Mouse (Mus musculus) right cerebral cortex, postnatal 10 days (tissue): ENCODE data around the gene Rims1.

ENCODE experiments used
- DNase-seq, 2 experiments: peaks; one replicate each; pipeline ENCODE4 v3.0.0; 2021; ENCODE audit warnings: low spot score in 2 of 2

The Rims1 gene

DNA sequence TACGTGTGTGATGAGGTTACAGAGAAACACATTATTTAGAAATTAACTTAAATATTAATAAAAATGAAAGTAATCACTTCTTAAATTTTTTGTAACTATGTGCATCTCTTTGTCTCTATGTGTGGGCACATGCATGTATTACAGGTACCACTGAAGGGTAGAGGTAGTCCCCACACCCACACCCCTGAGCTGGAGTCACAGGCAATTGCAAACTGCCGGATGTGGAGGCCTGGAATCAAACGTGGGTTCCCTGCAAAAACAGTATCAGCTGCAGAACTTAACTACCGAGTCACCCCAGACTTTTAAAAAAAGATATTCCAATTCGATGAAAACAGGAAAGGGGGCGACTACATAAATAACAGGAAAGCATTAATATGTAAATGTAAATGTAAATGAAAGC is 428.7 kb downstream of the Rims1 start:
- no peak for DNase-seq

DNA sequence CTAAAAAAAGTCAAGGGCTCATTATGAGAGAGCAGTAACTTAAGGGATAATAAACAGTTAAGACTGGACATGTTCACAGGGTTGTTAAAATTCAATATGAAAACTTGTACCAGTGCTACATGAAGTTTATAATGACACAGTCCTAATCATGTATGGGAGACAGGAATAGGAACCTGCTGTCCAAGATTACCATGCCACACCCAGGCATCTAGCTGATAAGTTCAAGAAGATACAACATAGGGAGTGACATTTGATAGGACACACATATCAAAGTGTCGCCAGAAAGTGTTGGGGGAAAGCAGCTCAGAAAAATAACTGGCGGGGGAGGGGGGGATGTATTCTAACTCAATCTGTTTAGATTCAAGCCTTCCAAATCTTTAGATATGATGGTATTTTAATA is 449.6 kb downstream of the Rims1 start:
- no peak for DNase-seq

DNA sequence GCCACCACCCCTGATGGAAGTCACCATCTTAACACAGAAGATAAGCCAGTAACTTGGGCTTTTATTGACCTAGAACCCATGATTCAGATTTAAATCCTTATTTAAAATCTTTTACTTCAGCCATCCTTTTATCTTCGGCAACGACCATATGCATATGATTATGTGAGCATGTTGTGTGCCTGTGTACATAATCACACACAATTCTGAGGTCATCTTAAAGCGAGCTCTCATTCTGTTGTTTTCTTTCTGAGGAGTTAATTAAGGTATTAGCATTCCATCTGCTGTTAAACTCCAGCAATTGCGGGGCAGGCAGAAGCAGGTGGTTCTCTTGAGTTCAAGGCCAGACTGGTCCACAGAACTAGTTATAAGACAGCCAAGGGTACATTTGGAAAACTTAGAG is 452.1 kb downstream of the Rims1 start:
- DNase-seq = no peak

DNA sequence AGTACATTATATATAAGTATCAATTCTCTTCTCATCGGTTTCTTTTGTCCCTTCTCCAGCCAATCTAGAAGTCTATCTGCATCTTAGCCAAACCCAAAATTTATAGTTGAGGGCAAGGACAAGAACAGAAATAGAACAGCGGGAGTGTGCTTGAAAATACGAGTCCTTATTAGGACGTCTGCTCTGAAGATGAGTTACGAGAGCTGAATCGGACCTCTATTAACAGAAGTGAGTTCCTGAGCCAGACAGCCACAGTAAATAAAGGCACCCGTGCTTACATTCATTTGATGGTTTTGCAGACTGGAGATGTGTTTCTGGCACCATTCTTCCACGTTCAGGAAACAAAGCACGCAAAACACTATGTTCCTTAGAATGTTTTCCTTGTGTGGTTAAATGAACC is 466.9 kb downstream of the Rims1 start:
- no peak for DNase-seq

DNA sequence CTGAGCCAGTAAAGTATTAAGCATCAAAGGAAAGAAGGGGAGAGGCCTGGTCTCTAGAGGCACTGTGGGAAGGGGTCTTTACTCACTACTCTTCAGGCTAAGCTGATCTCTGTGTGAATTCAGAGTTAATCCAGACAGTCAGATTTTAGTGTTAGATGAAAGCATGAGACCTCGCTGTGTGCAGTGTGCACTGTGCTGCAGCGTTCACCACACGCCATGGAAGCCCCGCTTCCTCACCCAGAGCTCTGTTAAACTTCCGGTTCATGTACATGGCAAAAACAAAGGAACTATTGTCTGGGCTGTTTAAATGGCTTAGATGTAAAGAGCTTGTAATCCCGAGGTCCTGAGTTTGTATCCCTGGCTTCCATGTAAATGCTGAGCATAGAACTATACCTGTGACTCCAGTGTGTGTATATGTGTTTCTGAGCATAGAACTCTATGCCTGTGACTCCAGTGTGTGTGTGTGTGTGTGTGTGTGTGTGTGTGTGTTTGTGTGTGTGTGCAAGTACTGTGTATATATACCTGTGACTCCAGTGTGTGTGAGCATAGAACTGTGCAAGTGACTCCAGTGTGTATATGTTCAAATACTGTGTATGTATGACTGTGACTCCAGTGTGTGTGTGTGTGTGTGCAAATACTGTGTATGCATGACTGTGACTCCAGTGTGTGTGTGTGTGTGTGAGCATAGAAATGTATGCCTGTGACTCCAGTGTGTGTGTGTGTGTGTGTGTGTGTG is 484.7 kb downstream of the Rims1 start:
- no peak for DNase-seq

DNA sequence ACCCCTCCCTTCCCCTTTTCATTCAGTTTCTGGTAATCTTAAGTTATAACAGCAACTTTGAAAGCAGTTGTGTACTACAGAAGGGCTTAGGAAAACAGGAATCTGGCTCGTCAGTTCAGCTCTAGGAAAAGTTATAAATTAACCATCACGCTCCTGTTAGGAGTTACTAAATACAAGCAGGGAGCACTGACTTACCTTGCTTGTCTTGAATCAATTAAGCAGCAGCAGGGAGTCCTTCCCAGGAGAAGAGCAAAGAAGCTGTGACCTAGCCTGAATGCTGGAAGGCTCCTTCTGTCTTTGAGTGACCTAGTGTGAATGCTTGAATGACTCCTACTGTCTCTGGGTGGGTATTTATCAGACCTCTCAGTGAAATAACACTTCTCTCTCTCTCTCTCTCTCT is 490.3 kb downstream of the Rims1 start:
- no peak for DNase-seq

DNA sequence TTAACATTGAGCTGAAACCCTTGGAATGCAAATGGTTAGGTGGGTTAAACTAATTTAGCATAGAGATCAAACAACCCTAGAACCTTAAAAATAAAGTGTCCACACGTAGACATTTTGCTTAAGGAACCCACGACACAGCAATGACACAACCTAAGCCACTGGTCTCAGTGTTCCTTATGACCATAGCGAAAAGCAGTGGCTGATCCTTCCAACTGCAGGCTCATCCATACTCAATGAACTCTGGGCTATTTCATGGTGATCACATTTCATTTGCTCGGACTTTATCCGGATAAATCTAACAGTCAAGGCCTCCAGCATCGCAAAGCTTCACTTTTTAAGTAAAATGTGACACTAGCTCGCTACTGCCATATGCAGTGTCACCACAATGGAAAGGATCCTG is 494.3 kb downstream of the Rims1 start:
- no peak for DNase-seq

DNA sequence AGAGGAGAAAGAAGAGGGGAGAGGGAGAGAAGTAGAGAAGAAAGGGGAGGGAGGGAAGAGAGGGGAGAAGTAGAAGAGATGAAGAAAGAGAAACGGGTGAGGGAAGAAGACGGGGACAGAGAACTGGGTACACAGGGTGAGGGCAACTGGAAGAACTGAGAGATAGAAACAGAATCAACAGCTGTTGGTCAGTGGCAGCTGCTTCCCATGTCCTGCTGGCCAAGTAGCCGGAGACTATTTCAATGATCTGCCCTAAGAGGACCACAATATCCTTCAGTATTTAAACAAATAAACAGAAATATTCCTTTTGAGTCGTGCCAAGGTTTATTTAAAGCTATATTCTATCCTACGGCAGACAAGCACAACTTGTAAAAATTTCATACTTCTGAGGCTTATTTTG is 499.3 kb downstream of the Rims1 start:
- DNase-seq = no peak

DNA sequence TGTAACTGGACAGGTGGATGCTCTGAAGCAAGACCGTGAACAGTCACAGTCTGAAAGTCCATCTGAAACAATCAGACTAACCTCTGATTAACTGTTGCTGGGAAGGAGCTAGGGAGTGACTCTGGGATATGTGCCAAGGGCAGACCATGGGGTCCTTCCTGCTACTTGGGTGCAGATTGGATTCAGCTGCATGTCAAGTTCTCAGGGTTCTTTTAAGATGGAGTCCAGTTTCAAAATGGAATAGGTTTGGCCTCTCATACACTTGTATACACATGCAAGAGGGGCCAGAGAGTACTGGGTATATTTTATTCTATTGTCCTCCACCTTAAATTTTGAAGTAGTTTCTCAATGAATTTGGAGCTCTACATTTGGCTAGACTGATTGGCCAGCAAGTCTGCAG is 499.9 kb downstream of the Rims1 start:
- DNase-seq = no peak

DNA sequence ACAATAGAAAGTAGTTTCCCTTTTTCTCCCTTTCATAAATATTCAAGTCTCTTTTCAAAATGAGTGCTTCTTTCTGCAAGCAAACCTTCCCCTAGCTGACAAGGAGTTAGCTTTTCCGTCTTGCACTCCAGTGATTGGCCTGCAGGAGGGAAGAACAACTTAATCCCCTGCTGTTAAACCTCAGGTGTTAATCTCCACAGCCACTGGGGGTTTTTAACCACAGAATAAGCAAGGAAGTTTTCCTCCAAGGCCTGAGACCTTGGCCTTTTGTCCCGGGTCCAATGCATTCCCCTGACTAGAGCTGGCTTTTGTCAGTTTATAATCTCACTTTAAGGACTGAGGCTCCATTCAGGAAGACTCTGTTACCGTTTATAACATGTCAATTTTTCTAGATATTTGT is 511.8 kb downstream of the Rims1 start:
- no peak for DNase-seq

DNA sequence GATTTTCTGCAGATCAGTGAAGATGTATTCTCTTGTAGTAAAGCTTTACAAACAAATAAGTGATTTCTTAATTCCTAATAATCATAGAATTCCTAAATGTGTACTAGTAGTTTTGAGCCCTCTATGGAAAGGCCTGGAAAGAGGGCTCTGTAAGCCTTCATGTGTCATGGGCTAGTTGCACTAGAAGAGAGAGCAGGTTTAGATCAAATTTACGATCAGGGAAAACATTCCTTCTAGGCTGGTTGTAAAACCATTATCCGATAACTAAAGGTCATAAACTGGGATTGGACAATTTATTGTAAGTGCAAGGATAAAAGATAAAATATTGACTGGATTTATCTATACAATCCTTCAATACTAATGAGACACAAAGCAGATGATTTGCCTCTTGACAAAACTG is 512.5 kb downstream of the Rims1 start:
- no peak for DNase-seq

DNA sequence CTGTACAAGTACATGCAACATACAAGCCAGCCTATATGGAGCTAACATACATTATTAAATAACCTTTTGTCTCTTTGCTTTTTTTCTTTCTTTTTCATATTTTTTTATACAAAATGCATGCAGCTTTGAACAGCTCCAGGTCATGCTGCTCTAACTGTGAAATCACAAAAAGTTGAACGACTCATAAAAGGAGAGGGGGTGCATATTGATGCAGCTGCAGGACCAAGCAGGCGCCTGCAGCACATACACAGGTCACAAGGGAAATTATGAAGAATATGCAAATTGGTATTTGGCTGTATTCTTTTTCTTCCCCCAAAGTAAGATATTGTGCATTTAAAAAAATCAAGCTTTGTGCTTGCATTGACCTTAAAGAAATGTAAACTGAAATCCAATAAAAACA is 519.0 kb downstream of the Rims1 start:
- no peak for DNase-seq

DNA sequence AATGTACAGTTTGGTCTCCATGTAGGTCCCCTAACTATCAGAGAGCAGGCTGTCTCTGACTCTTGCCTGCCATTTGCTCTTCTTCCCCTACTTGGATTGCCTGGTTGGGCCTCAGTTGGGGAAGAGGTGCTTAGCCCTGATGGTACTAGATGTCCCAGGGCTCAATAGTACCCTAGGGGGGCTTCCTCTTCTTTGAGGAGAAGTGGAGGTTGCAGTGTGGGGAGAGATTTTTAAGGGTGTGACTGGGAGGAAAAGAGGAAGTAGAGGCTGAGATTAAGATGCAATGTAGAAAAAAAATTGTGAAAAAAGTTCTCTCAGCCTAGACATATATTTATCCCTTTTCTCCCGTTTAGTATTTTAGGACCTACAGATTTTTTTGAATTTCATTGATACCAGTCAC is 525.8 kb downstream of the Rims1 start:
- DNase-seq = no peak

DNA sequence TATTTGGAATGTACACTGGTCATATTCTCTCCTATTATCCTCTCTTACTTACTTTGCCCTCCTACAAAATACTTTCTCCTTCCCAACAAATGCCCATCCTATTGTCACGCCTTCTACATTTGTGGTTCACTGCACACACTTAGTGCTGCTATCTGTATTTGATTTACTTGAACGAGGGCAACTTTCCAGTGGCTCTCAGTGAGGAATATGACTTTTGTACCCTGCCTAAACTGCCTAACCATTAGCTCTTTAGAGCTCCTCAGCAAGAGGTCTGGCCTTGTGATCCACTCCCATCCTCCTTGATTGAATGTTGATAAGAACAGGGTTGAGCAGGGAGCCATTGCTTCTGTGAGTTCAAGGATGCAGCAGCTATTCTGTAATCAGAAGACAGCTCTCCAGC is 531.7 kb downstream of the Rims1 start:
- DNase-seq = no peak

DNA sequence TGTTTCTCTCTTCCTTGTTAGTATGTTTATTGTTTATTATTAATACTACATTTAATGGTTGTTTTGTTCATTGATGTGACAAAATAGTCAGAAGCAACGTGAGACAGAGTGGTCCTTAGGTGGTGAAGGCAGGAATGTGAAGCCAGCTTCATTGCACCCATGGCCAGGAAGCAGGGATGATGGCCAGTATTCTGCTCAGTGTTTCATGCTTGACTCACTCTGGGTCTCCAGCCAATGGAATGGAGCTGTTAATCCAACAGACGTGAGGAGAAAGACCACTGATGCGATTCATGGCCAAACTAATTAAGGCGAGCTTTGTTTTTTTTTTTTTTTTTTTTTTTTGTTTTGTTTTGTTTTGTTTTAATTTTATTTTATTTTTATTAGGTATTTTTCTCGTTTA is 535.7 kb downstream of the Rims1 start:
- no peak for DNase-seq

DNA sequence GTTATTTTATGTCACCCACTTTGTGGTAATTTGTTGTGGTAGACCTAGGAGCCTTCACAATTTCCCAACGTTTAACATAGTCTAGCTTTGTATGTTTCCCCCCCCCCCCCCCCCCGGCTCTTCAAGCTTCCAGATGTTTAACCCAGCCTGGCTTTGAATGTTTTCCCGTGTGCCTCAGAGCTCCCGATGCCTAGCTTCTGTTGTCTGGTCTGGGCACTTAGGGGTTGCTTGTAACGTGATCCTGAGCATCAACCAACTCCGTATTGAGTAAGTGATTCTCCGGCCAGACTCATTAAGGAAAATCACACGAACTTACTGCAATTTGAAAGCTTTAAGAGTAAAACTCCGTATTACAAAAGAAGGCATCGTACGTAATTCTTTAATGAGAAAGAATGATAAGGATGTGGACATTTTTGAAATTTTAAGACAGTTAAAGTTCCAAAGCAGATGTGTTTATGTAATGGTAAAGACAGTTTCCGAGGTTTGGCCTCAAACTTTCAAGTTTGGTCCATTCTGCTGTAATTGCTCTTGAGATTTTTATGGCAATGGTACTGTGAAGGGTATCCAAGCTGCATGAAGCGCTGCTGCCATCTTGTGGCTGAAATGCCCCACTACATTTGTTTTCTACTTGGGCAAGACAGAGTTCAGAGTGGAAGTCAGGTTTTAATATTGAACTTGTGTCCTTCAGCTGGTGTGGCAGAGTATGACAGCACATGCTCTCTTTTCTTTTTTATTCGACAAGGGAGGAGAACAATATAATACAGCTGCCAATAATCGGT is 537.0 kb downstream of the Rims1 start:
- peak; percentile 85 to 89 for DNase-seq

DNA sequence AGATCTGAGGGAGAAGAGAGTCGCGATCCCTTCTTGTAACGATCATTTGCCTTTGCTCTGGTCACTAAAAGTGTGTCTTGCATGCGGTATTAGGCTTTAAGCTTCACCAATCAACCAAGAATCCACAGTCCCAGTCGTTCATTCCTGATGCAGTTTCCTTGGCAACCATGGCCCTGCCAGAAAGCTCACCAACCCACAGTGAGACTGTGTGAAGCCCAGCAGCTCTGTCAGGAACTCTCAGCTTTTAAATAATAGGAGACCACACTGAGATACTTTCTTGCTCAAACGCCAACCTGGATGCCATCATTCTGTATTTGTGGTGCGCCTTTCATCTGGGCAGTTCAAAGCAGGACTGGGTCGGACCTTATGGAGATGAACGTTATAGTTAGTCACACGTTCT is 539.3 kb downstream of the Rims1 start:
- peak; percentile 72 for DNase-seq

DNA sequence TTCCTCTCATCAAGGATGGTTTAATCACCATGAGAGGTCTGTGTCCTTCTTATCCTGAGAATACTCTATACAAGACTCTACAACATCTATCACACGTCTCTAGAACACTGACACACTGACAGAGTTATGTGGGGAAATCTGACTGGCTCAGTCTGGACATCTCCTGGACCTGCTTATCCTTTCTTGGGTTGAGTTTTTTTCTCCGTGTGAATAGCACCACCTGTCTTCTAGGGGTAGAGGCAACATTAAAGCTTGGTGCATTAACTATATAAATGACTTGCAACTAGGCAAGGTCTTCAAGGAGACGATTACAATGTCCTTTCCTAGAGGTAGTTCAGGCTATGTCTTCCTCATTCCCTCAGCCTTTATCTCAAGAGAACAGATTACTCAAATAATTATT is 540.3 kb downstream of the Rims1 start:
- DNase-seq = no peak

DNA sequence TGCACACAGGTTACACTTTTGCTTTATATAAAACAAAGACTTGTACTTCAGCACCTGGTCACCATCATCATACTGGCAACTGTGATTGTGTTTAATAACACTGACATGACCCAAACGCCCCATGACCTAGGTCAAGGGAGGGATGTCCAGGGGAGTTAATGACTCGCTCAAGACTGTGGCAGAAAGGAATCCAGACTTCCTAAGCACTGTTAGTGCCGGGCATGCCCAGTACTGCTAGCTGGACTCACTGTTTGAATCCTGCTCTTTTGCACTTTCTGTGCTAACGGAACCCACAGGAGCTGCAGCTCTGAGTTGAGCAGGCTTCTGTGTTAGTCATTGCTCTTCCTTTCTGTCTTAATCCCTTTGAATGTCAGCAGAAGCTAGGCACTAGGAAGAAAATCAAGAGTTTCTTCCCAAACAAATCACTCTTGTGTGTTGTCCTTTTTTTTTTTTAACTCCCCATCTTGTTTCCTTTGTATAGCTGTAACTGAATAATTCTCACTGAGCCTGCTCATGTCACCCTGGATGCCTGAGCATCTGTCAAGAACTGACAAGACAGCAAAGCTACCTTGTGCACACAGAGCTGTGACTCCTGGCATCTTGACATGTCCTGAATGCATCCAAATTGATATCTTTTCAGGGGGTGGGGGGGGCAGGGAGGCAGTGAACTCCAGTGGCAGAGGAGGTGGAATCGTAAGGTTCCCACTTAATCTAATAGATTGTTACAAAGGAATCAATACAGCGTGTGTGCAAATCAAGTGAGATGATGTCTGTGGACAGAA is 543.4 kb downstream of the Rims1 start:
- no peak for DNase-seq

DNA sequence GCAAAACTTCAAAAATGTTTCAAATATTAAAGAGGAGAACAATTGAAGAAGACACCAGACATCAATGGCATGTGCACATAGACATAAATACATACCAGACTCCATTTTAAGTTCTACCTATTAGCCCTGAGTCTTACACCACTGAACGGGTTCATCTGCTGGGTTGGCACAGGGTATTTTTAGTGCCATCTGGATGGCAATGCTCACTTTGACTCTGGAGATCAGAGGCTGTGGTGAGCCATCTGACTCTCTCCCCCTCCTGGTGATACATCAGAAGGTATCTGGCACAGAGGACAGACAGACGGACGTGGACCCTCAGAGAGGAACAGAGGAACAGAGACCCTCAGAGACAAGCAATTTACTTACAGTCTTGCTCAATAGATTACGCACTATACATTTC is 544.1 kb downstream of the Rims1 start:
- DNase-seq = no peak

DNA sequence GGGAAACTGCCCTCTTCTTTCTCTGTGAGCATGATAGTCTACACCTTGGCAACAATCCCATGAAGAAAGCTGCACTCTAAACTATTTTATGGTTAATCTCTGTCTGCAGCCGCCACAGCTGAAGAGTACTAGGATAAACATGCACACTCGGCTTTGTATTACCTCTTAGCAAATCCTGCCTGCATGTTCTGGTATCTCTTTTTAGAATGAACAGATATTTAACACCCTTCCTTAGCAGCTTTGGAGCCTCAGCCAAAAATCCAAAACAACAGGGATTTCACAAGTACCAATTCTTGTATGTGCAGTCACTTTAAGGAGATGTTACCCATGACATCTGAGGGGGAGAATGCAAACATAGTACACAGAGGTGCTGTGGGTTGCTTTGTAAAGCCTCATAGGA is 545.5 kb downstream of the Rims1 start:
- DNase-seq = no peak

DNA sequence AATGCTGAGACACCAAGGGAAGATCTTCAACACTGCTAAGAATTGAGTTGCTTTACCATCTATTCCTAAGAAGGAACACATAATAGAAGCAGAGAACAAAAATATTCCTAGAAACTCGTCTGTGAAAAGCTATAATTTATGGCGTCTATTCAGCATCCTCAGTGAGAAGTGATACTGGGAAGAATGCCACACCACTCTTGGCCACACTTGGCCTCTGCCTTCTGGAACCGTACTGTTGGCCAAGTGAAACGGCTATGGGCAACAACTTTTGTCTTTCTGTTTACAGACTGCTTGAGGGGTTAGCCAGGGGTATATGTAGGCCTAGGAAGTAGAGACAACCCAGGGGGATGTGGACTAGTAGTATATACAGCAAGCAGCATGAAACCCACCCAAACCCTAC is 547.4 kb downstream of the Rims1 start:
- DNase-seq = no peak

DNA sequence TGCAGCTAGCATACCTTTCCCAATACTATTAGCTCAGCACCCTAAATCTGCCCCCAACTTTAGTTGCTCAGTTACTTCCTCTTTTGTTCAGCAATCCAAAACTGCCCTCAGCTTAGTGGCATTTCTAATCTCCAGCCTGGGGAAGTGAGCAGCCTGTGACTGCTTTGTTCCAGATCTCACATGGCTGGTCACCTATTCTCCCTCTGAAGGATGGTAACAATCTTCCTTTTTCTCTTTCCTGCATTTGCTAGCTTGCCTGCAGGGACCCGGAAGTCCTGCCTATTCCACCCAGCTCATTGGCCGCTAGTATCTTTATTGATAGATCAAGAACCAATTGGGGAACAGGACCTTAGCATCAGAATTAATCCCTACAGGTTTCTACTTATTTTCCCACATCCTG is 551.5 kb downstream of the Rims1 start:
- DNase-seq = no peak
